Mouse (Mus musculus) embryo, embryonic 9.5 days (tissue): ENCODE measurements around the gene Zfp169.
A peak's percentile ranks its signal among the peaks of the same experiment; 100 is the strongest.
"Not testable (repeated sequence)": the region's sequence is repeated elsewhere in the genome, so short reads cannot be mapped to it uniquely, and the experiment has no call there.

Source experiments
- DNase-seq: peaks from one replicate; pipeline ENCODE4 v3.0.0-alpha.2; 2017; ENCODE audit errors: extremely low spot score

The Zfp169 gene

GRCm38 (mm10) chr13:48513003-48513929 is at the start of gene Zfp169, which contains the start of gene A830005F24Rik:
Gene Zfp169, minus strand, starts transcription at chr13:48513451.
Gene A830005F24Rik, plus strand, starts transcription at chr13:48513570.
- peak; percentile 83 for DNase-seq

DNA sequence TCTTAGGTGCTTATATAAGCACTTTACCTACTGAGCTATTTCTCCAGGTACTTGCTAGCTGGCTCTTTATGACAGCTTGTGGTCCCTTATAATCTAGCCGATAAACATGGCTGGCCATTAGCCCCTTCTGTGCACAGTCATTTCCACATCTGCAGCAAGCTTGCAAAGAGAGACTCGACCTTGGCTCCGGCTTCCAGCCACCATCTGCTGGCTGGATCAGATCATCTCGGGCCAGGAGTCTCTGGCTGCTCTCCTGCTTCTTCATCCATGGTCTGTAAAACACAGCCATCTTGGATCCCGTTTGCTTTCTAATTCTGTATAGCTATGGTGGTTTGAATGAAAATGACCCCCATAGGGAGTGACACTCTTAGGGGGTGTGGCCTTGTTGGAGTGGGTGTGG is 49.1 kb upstream of the Zfp169 start:
- DNase-seq, result no peak

DNA sequence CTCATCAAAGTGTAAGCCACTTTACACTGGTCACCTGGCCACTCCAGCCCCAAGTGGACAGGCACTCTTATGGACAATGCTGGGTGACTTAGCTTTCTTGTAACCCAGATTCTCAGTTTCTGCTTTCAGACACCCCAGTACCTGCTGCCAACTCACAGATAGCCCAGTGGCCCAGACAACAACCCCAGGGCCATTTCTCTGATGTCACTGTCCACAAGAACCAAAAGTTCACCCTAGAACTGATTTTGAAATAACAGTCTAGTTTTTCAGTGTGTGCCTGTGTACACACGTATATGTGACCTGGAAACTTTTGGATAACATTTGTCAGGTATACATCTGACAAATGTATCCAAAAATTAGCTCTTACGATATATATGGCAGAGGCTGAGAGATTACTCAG is 48.2 kb upstream of the Zfp169 start:
- no peak for DNase-seq

DNA sequence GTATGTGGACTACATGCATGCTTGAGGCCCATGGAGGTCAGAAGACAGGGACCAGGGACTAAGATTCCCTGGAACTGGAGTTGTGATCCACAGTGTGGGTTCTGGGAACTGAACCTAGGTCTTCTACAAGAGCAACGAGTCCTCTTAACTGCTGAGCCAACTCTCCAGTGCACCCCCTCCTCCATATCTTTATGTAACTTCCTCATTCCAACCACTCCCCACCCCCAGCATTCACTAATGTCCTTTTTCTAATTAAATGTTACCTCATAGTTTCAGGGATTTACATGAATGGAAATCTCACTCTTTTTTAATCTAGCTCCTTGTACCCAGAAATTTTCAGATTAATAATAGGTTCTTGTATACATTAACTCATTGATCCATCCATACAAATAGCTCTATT is 42.7 kb upstream of the Zfp169 start:
- DNase-seq, result no peak

DNA sequence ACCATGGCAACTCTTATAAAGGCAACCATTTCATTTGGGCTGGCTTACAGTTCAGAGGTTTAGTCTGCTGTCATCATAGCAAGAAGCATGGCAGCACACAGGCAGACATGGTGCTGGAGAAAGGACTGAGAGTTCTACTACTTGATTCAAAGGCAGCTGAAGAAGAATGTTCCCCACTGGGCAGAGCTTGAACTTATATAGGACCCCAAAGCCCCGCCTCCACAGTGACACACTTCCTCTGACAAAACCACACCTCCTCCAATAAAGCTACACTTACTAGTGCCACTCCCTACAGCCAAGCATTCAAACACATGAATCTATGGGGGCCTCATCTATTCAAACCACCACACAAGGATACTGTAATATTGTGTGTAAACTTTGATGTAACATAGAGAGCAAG is 41.3 kb upstream of the Zfp169 start:
- no peak for DNase-seq

DNA sequence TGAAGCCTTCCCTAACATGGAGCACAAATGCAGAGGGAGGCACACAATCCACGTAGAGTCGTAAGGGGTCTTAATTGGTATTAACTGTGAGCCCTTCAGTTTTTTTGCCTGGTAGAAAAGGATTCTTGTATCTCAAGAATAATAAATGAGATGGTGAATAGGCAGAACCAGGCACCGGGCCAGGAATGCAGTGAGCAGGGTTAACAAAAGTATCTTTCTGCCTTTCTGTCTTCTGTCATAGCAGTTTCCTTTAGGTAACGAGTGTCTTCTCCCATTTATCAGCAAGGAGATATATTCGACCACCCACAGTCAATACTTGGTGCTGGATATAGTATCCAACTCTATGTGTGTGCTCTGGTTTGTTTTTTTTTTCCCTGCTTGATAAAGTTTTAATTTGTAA is 40.3 kb upstream of the Zfp169 start:
- no peak for DNase-seq

- no peak for DNase-seq
These were observed 39.2 kb upstream of the Zfp169 start for GRCm38 (mm10) chr13:48552181-48553090.

GRCm38 (mm10) chr13:48548296-48548695 is 35.0 kb upstream of the Zfp169 start:
- no peak for DNase-seq

DNA sequence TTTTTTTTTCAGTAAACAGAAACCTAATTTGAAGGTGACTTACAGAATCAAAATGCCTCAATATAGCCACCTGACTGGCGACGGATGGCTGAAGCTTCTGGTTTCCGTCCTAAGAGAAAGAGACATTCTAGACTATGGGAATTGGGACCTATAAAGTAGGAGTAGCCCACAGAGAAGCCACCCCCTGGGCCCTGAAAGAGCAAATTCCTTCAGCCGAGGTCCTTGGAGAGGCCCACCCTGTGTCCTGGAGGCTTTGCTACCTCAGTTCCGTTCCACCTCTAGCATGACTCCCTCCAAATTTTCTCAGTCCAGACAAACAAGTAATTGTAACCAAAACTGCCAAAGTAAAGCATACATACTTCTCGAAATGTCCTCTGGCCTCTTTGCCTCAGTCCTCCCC is 34.4 kb upstream of the Zfp169 start:
- DNase-seq, result no peak

DNA sequence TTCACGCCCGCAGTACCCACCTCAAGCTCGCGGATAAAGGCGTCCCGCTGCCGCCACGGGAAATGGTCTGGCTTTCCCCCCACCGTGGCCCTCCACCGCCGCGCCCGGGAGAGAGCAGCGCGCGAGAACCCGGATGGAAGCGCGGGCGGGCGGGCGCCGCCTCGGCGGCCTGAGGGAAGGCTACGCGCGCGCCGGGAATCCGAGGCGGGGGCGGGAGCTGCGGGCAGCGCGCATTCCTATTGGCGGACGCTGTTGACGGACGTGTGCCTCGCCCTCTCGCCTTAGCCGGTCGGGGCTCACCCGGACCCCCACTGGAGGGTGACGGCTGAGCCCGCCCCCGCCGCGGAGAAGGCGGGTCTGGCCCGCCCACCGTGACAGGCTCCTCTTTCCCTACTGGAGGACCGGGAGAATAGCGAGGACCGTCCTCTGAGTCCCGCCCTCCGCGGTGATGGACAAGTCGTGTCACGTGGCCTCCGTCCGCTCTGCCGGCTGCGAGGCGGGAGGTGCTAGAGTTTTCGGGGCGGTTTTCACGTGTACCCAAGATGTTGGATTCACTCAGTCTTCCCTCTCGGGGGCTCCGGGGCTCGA is 33.2 kb upstream of the Zfp169 start:
- DNase-seq, result peak; percentile 99

DNA sequence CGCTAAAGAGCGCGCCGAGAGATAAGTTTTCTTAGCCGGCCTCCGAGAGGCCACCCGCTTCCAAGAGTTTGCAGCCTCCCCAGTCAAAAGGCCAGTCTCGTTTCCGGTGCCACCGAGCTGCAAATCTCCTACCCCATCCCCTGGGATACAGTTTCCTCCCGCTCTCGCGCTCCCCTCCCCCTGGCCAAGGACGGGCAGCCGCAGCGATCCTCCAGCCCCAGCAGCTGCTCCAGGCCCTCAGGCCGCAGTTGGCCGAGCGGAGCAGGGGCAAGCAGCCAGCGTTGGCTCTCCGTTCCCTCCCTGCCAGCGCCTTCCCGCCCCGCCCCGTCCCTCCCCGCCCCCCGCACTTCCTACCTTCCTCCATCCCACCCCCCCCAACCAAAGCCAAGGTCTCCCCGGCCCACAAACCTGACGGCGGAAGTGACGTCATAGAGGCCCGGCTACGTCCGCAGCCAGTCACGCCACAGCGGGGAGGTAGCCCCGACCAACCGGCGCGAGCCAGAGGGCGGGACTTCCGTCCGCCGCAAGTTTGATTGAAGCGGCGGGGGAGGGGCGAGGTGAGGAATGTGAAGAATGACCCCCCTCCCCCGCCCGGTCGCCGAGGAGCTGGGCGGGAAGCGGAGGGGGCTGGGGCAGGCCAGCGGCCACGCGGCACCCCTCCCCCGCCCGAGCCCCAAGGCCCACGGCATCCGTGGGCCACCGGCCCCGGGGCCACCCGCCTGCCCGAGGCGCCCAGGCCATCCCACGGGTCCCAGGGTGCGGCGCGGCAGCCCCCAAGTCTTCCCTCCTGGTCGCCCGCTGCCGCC is 32.4 kb upstream of the Zfp169 start:
- DNase-seq, result peak; percentile 98

- DNase-seq, result no peak
These were observed 31.6 kb upstream of the Zfp169 start for GRCm38 (mm10) chr13:48544867-48545266.

- DNase-seq, result no peak
These were observed 31.1 kb upstream of the Zfp169 start for GRCm38 (mm10) chr13:48544391-48544790.

- DNase-seq, result no peak
These were observed 27.2 kb upstream of the Zfp169 start for GRCm38 (mm10) chr13:48540488-48540887.

DNA sequence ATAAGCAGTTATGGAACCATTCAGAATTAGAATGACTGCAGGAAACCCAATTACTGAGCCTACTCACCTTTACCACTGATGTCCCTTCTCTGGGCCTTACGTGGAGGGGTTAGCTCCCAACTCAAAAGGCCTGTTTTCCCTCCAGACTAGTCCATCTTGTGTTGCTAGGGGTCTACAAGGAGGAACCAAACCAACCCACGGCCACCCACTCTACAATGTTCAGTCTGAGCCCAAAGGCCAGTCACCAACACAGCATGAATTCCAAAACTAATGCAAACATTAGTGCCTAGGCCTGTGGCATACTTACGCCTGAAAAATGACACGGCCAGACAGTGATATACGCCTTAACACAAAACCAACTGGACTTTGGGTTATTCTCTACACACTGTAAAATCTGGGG is 20.2 kb upstream of the Zfp169 start:
- no peak for DNase-seq

GRCm38 (mm10) chr13:48531448-48531847 is 18.2 kb upstream of the Zfp169 start:
- DNase-seq, result no peak

- DNase-seq, result no peak
These were observed 17.4 kb upstream of the Zfp169 start for GRCm38 (mm10) chr13:48530685-48531084.

DNA sequence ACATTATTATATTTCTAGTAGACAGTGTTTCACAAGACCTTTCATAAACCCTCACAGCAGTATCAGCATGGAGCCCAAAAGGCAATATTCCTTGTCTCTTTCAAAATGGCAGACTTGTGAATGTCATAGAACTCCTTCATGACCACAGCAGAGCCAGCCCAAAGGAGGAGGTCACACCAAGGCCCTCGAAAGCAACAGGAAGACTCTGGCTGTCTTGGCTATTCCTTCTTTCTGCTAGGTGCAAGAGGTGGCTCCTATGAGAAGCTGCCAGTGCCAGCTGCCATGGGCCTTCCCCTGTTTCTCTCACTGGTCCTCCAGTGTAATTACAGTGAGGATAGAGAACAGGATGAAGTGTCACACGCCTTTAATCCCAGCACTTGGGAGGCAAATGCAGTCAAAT is 15.8 kb upstream of the Zfp169 start:
- no peak for DNase-seq

DNA sequence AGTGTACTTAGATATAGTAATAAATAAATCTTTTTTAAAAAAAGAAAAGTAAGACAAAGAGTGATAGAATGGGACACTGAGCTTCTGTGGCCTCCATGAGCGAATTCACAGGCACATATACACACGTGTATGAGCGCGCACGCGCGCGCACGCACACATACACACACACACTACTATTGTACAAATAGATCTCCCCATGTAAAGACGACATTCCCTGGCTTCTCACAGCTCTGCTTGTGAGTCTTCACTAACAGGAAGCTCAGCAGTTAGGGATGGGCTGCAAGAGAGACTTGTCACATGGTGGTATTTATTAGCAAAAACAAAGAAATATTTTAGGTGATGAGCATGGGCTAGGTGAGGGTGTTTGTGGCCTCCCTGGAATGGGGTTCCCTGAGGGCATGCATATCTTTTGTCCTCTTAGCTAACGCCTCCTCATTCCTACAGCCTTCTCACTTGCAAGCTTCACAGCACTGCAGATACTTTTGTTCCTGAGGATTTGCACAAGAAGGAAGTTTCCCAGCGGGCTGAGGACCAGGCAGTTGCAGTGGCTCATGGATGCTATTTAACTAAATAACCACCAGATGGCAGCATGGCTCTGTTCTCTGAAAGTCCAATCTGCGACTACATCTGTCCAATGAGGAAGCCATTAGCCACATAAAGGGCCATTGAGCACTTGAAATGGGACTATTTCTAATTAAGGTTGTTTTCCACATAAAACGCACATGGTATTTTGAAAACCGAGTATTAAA is 15.0 kb upstream of the Zfp169 start:
- DNase-seq, result peak; percentile 66

GRCm38 (mm10) chr13:48525745-48526144 is 12.5 kb upstream of the Zfp169 start:
- DNase-seq, result no peak

DNA sequence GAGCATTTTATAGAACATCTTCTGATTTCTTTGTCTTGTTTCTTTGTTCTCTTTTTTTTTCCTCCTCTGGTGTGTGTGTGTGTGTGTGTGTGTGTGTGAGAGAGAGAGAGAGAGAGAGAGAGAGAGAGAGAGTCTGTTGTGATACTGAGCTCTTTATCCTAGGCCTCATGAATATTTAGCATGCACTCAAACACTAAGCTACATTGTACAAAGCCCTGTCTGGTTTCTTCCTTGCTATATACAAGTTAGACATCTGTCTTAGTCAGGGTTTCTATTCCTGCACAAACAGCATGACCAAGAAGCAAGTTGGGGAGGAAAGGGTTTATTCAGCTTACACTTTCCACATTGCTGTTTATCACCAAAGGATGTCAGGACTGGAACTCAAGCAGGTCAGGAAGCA is 5.9 kb upstream of the Zfp169 start:
- DNase-seq, result not testable (repeated sequence)
